Mouse (Mus musculus): ENCODE data around the gene Rbms3.
A peak's percentile ranks its signal among the peaks of the same experiment; 100 is the strongest.

The Rbms3 gene

GRCm38 (mm10) chr9:116703119-116703518 is 926.6 kb downstream of the Rbms3 start:
- DNase-seq: no peak

- DNase-seq: no peak
These were observed 927.1 kb downstream of the Rbms3 start for GRCm38 (mm10) chr9:116702611-116703010.

GRCm38 (mm10) chr9:116701511-116702179 is 928.1 kb downstream of the Rbms3 start:
- no peak for DNase-seq

GRCm38 (mm10) chr9:116688615-116689014 is 941.1 kb downstream of the Rbms3 start:
- no peak for DNase-seq

GRCm38 (mm10) chr9:116677142-116677541 is 952.6 kb downstream of the Rbms3 start:
- DNase-seq: no peak

GRCm38 (mm10) chr9:116676445-116676844 is 953.3 kb downstream of the Rbms3 start:
- peak in 1 of 2 experiments; percentile 11 for DNase-seq

GRCm38 (mm10) chr9:116674191-116674590 is 955.5 kb downstream of the Rbms3 start:
- no peak for DNase-seq

GRCm38 (mm10) chr9:116661026-116661425 is 968.7 kb downstream of the Rbms3 start:
- no peak for DNase-seq

- no peak for DNase-seq
These were observed 969.8 kb downstream of the Rbms3 start for GRCm38 (mm10) chr9:116659936-116660335.

GRCm38 (mm10) chr9:116657141-116657540 is 972.6 kb downstream of the Rbms3 start:
- no peak for DNase-seq

GRCm38 (mm10) chr9:116651414-116651813 is 978.3 kb downstream of the Rbms3 start:
- DNase-seq: no peak

- no peak for DNase-seq
These were observed 979.8 kb downstream of the Rbms3 start for GRCm38 (mm10) chr9:116649955-116650354.

GRCm38 (mm10) chr9:116649086-116649792 is 980.5 kb downstream of the Rbms3 start:
- DNase-seq: no peak

- DNase-seq: peak; percentile 70
These were observed 985.1 kb downstream of the Rbms3 start for GRCm38 (mm10) chr9:116644616-116645015.

- no peak for DNase-seq
These were observed 989.4 kb downstream of the Rbms3 start for GRCm38 (mm10) chr9:116640302-116640679.

GRCm38 (mm10) chr9:116639597-116640301 is 990.0 kb downstream of the Rbms3 start:
- DNase-seq: no peak

- peak; percentile 36 to 46 for DNase-seq
These were observed 995.9 kb downstream of the Rbms3 start for GRCm38 (mm10) chr9:116633786-116634185.

GRCm38 (mm10) chr9:116633075-116633474 is 996.6 kb downstream of the Rbms3 start:
- no peak for DNase-seq

- no peak for DNase-seq
These were observed 997.9 kb downstream of the Rbms3 start for GRCm38 (mm10) chr9:116631816-116632215.

- DNase-seq: no peak
These were observed 998.9 kb downstream of the Rbms3 start for GRCm38 (mm10) chr9:116630805-116631204.

- DNase-seq: no peak
These were observed 1009.3 kb downstream of the Rbms3 start for GRCm38 (mm10) chr9:116620434-116620833.

- no peak for DNase-seq
These were observed 1010.8 kb downstream of the Rbms3 start for GRCm38 (mm10) chr9:116618886-116619285.

- DNase-seq: no peak
These were observed 1016.4 kb downstream of the Rbms3 start for GRCm38 (mm10) chr9:116613276-116613675.

- DNase-seq: no peak
These were observed 1033.7 kb downstream of the Rbms3 start for GRCm38 (mm10) chr9:116596046-116596445.

Measured in cerebellum, postnatal 10 days (tissue).